Mouse (Mus musculus): Measurements from ENCODE around the gene Cluap1. TPM values are rescaled to one million over a fixed set of nuclear protein-coding genes. Genes with fewer than 3 reads are reported as not detected.

The Cluap1 gene
- polyA plus RNA-seq, 1 experiment from 2014 or later, result 25.2 TPM

DNA sequence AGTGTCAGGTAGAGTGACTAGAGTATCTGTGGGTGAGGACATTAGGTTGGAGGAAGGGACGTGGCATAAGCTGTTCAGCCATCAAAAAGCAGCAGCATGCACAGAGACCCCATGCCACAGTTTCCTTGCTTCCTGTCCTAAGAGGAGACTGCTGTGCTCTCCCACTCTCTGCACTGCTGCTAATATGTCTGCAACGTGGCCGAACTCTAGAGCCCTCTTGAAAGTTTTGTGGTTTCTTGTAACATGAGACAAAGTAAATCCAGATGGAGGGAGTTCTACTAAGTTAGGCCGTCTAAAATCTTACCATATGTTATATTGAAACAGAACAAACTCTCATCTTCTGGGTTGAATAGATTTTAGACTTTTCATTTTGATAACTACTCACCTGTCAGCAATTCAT, 15.4 kb downstream of the Cluap1 start:
- Histone ChIP-seq H3K4me1 (ENCODE audit: control insufficient read depth, insufficient read depth, low read length) (no peaks in the 10 kb centered on the region), H3K9ac (ENCODE audit: low read length) (no peak overlapping the region), H3K9me3 (ENCODE audit: control insufficient read depth, low read length) (no peaks in the 10 kb centered on the region), H3K4me3 (ENCODE audit: low read depth, low read length) (no peak overlapping the region), H3K36me3 (ENCODE audit: control insufficient read depth, insufficient read depth, low read length) (peaks cover 5% of the 10 kb centered on the region; the same call in 1 of the 2 replicates), H3K4me2 (ENCODE audit: low read depth) (no peak overlapping the region), H3K27me3 (ENCODE audit: control insufficient read depth, insufficient read depth, low read length) (no peaks in the 10 kb centered on the region), H3K27ac (ENCODE audit: low read depth, low read length) (no peak overlapping the region)
- DNase-seq (ENCODE audit: low spot score) (no peak), ATAC-seq (ENCODE audit: insufficient read depth, low FRiP score, low TSS enrichment) (no peak)
- 69% methylated on average over 4 of the region's 4 CpGs for WGBS

DNA sequence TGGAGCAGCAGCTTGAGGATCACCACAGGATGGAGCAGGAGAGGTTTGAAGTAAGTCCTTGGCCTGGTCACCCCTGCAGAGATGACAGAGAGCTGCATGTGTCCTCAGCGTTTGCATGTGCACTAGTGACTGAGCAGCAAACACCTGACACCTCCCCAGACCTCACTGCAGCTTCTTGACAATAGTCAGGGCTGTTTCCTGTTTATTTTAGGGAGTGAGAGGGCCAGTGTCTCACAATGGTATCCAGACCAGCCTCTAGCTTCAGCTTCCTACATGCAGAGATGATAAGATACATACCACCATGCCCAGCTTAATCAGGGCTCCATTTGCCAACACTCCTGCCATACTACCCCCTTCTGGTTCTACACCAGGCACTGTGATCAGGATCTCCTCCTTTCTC, 20.0 kb downstream of the Cluap1 start:
- DNase-seq (ENCODE audit: low spot score) (no peak), ATAC-seq (ENCODE audit: insufficient read depth, low FRiP score, low TSS enrichment) (no peak)
- Histone ChIP-seq H3K9ac (ENCODE audit: low read length) (no peak overlapping the region), H3K36me3 (ENCODE audit: control insufficient read depth, insufficient read depth, low read length) (peaks cover 5% of the 10 kb centered on the region; the same call in 1 of the 2 replicates), H3K4me3 (ENCODE audit: low read depth, low read length) (no peak overlapping the region), H3K27me3 (ENCODE audit: control insufficient read depth, insufficient read depth, low read length) (no peaks in the 10 kb centered on the region), H3K4me2 (ENCODE audit: low read depth) (no peak overlapping the region), H3K4me1 (ENCODE audit: control insufficient read depth, insufficient read depth, low read length) (no peaks in the 10 kb centered on the region), H3K27ac (ENCODE audit: low read depth, low read length) (no peak overlapping the region), H3K9me3 (ENCODE audit: control insufficient read depth, low read length) (no peaks in the 10 kb centered on the region)
- WGBS, result 61% methylated on average over 1 of the region's 1 CpGs

DNA sequence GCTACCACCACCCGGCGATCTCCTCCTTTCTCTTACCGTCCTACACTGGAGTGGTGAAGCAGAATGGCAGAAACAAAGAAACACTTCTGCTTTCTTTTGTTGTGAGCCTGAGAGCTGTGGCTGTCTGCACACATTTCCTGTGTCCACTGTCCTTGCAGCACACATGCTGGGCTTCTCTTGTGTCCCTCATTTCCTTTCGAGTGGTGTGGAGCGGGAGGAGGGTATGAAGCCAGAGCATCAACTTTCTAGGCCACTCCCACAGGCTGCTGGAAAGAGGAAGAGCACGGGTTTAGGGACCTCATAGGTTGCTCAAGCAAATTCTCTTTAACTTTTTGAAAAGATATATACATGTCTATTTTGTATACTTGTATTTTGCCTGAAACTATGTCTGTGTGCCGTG, 20.6 kb downstream of the Cluap1 start:
- no peaks in the 10 kb centered on the region for H3K9me3 ChIP-seq (ENCODE audit: control insufficient read depth, low read length)
- 81% methylated on average over 7 of the region's 7 CpGs for WGBS
- H3K4me2 ChIP-seq (ENCODE audit: low read depth), result no peak overlapping the region
- no peaks in the 10 kb centered on the region for H3K27me3 ChIP-seq (ENCODE audit: control insufficient read depth, insufficient read depth, low read length)
- H3K9ac ChIP-seq (ENCODE audit: low read length), result no peak overlapping the region
- ATAC-seq (ENCODE audit: insufficient read depth, low FRiP score, low TSS enrichment), result no peak
- peaks cover 5% of the 10 kb centered on the region; the same call in 1 of the 2 replicates for H3K36me3 ChIP-seq (ENCODE audit: control insufficient read depth, insufficient read depth, low read length)
- H3K4me1 ChIP-seq (ENCODE audit: control insufficient read depth, insufficient read depth, low read length), result no peaks in the 10 kb centered on the region
- no peak for DNase-seq (ENCODE audit: low spot score)
- H3K27ac ChIP-seq (ENCODE audit: low read depth, low read length), result no peak overlapping the region
- H3K4me3 ChIP-seq (ENCODE audit: low read depth, low read length), result no peak overlapping the region

DNA sequence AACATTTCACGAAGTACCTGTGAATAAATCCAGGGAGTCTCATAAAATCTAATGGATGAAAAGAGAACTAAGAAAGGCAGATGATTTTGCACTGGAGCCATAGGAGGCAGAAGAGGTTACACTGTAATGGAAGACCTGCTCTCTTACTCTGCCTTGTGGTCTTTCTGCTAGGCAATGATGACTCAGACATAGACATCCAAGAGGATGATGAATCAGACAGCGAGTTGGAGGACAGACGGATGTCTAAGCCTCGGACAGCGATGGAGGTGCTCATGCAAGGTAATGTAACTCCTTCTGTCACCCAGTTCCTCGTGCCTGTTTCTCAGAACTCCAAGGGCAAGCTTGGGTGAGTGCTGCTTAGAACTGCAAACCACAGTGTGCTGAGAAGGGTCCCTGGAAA, 24.9 kb downstream of the Cluap1 start:
- Histone ChIP-seq H3K4me1 (ENCODE audit: control insufficient read depth, insufficient read depth, low read length) (no peaks in the 10 kb centered on the region), H3K27ac (ENCODE audit: low read depth, low read length) (no peak overlapping the region), H3K36me3 (ENCODE audit: control insufficient read depth, insufficient read depth, low read length) (peaks cover 5% of the 10 kb centered on the region), H3K4me3 (ENCODE audit: low read depth, low read length) (no peak overlapping the region), H3K9ac (ENCODE audit: low read length) (no peak overlapping the region), H3K27me3 (ENCODE audit: control insufficient read depth, insufficient read depth, low read length) (no peaks in the 10 kb centered on the region), H3K9me3 (ENCODE audit: control insufficient read depth, low read length) (no peaks in the 10 kb centered on the region), H3K4me2 (ENCODE audit: low read depth) (no peak overlapping the region)
- no peak for ATAC-seq (ENCODE audit: insufficient read depth, low FRiP score, low TSS enrichment)
- no peak for DNase-seq (ENCODE audit: low spot score)
- WGBS, result 92% methylated on average over 6 of the region's 6 CpGs

DNA sequence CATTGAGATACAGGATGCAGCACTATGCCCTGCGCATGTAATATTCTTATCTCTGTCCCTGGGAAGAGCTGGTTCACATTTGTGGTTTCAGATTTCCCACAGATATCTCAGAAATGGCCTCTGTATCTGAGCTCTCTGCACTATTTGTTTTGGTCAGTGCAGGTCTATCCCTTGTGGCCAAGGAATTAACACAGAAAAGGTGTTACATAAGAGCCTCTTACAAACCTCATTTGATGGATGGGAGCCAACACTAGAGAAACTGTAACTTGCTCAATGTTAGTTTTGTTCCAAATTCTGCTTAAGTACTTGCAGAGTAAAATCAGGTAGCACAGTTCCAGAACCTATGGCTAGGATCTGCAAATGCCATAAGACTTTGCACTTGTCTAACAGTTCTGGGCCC, 25.5 kb downstream of the Cluap1 start:
- H3K36me3 ChIP-seq (ENCODE audit: control insufficient read depth, insufficient read depth, low read length), result peaks cover 5% of the 10 kb centered on the region
- no peaks in the 10 kb centered on the region for H3K9me3 ChIP-seq (ENCODE audit: control insufficient read depth, low read length)
- H3K27me3 ChIP-seq (ENCODE audit: control insufficient read depth, insufficient read depth, low read length), result no peaks in the 10 kb centered on the region
- H3K9ac ChIP-seq (ENCODE audit: low read length), result no peak overlapping the region
- ATAC-seq (ENCODE audit: insufficient read depth, low FRiP score, low TSS enrichment), result no peak
- WGBS, result 90% methylated on average over 1 of the region's 1 CpGs
- H3K4me1 ChIP-seq (ENCODE audit: control insufficient read depth, insufficient read depth, low read length), result no peaks in the 10 kb centered on the region
- no peak for DNase-seq (ENCODE audit: low spot score)
- no peak overlapping the region for H3K4me3 ChIP-seq (ENCODE audit: low read depth, low read length)
- no peak overlapping the region for H3K27ac ChIP-seq (ENCODE audit: low read depth, low read length)
- no peak overlapping the region for H3K4me2 ChIP-seq (ENCODE audit: low read depth)

DNA sequence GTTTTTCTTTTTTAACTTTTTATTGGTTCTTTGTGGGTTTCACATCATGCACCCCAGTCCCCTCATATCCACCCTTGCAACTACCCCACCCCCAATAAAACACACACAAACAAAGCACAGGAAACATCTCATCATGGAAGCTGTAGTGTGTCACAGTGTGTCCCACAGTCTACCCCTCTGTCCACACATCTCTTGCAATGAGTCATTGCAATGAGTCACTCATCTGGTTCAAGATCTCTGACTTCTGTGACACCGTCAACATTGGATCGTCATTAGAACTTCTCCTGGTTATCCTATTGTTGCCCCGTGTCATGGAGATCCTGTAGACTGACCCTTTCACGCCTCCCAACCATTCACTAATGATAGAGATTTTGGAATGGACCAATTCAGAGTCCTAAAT, 26.1 kb downstream of the Cluap1 start:
- Histone ChIP-seq H3K27me3 (ENCODE audit: control insufficient read depth, insufficient read depth, low read length) (no peaks in the 10 kb centered on the region), H3K36me3 (ENCODE audit: control insufficient read depth, insufficient read depth, low read length) (peaks cover 5% of the 10 kb centered on the region), H3K4me1 (ENCODE audit: control insufficient read depth, insufficient read depth, low read length) (no peaks in the 10 kb centered on the region), H3K4me3 (ENCODE audit: low read depth, low read length) (no peak overlapping the region), H3K27ac (ENCODE audit: low read depth, low read length) (no peak overlapping the region), H3K9ac (ENCODE audit: low read length) (no peak overlapping the region), H3K4me2 (ENCODE audit: low read depth) (no peak overlapping the region), H3K9me3 (ENCODE audit: control insufficient read depth, low read length) (no peaks in the 10 kb centered on the region)
- 91% methylated on average over 4 of the region's 4 CpGs for WGBS
- DNase-seq (ENCODE audit: low spot score), result no peak
- no peak for ATAC-seq (ENCODE audit: insufficient read depth, low FRiP score, low TSS enrichment)

DNA sequence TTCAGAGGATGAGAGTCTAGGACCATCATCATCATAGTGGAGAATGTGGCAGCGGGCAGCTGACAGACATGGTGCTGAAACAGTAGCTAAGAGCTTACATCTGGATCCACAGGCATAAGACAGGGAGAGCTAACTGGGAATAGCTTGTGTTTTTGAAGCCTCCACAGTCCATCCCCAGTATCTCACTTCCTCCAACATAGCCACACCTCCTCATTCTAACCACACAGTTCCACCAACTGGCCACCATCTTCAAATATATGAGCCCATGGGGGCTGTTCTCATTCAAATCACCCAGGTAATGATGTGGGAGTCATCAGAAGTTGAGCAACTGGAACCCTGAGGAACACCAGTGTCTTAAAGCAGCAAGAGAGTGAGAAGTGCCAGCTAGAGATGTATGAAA, 42.5 kb downstream of the Cluap1 start:
- 91% methylated on average over 1 of the region's 1 CpGs for WGBS
- Histone ChIP-seq H3K4me2 (ENCODE audit: low read depth) (no peak overlapping the region), H3K4me3 (ENCODE audit: low read depth, low read length) (no peak overlapping the region)

DNA sequence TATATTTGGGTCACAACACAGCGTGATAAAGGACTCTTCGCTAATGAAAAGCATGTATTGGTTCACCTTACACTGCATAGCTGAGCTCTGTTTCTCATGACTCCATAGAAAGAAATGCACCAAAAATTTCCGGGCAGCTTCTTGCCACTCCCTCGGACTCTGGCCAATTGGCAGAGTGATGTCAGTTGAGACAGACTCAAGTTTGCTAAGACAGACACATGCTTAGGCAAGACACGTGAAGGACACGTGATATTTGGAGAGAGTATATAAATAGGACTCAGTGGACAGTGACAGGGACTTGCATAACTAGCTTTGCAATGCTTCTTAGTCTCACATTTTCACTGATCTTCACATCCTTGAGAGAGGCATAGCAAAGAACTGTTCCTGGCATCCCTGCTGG, 47.8 kb downstream of the Cluap1 start:
- Histone ChIP-seq H3K27ac (ENCODE audit: low read depth, low read length) (no peak overlapping the region), H3K4me2 (ENCODE audit: low read depth) (no peak overlapping the region), H3K36me3 (ENCODE audit: control insufficient read depth, insufficient read depth, low read length) (no peaks in the 10 kb centered on the region), H3K27me3 (ENCODE audit: control insufficient read depth, insufficient read depth, low read length) (no peaks in the 10 kb centered on the region), H3K4me1 (ENCODE audit: control insufficient read depth, insufficient read depth, low read length) (no peaks in the 10 kb centered on the region), H3K9me3 (ENCODE audit: control insufficient read depth, low read length) (no peaks in the 10 kb centered on the region), H3K4me3 (ENCODE audit: low read depth, low read length) (no peak overlapping the region), H3K9ac (ENCODE audit: low read length) (no peak overlapping the region)
- WGBS, result 88% methylated on average over 6 of the region's 6 CpGs
- ATAC-seq (ENCODE audit: insufficient read depth, low FRiP score, low TSS enrichment) (no peak), DNase-seq (ENCODE audit: low spot score) (no peak)

More for the DNA sequence above, 42.5 kb downstream of the Cluap1 start:
- Histone ChIP-seq H3K9ac (ENCODE audit: low read length) (no peak overlapping the region), H3K9me3 (ENCODE audit: control insufficient read depth, low read length) (no peaks in the 10 kb centered on the region), H3K27ac (ENCODE audit: low read depth, low read length) (no peak overlapping the region), H3K36me3 (ENCODE audit: control insufficient read depth, insufficient read depth, low read length) (no peaks in the 10 kb centered on the region), H3K4me1 (ENCODE audit: control insufficient read depth, insufficient read depth, low read length) (no peaks in the 10 kb centered on the region), H3K27me3 (ENCODE audit: control insufficient read depth, insufficient read depth, low read length) (no peaks in the 10 kb centered on the region)
- ATAC-seq (ENCODE audit: insufficient read depth, low FRiP score, low TSS enrichment), result no peak
- no peak for DNase-seq (ENCODE audit: low spot score)

DNA sequence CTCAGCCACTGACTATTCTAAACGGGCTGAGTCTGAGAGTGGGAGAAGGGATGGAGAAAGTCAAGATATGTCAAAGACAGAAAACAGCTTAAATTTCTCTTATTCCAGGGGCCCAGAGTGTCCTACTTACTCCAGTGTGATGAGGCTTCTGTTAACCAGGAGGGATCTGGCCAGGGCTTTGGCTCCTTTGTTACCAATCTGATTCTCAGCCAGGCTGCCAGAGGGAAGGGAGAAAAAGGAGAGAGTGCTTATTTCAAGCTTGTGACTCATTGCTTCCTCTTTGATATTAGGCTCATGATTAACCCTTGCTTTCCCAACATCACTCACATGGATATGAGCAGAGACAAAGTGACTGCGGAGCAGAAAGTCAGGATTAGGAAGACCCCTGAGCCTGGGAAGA, 50.7 kb downstream of the Cluap1 start:
- ATAC-seq (ENCODE audit: insufficient read depth, low FRiP score, low TSS enrichment) (no peak), DNase-seq (ENCODE audit: low spot score) (no peak)
- Histone ChIP-seq H3K9me3 (ENCODE audit: control insufficient read depth, low read length) (no peaks in the 10 kb centered on the region), H3K9ac (ENCODE audit: low read length) (no peak overlapping the region), H3K27ac (ENCODE audit: low read depth, low read length) (no peak overlapping the region), H3K4me2 (ENCODE audit: low read depth) (no peak overlapping the region), H3K27me3 (ENCODE audit: control insufficient read depth, insufficient read depth, low read length) (no peaks in the 10 kb centered on the region), H3K4me1 (ENCODE audit: control insufficient read depth, insufficient read depth, low read length) (no peaks in the 10 kb centered on the region), H3K4me3 (ENCODE audit: low read depth, low read length) (no peak overlapping the region), H3K36me3 (ENCODE audit: control insufficient read depth, insufficient read depth, low read length) (no peaks in the 10 kb centered on the region)
- 79% methylated on average over 2 of the region's 2 CpGs for WGBS

All from neural tube, embryonic 11.5 days (tissue).